Mouse (Mus musculus) brain, embryonic 14.5 days (tissue): Measurements from ENCODE around the gene Cflar.

Source experiments
- CTCF ChIP-seq: fragments of 200-500 bp; IDR thresholded peaks from 2 replicates; pipeline ENCODE4 v1.5.1; 2012; ENCODE audit warnings: inconsistent platforms, mild to moderate bottlenecking, moderate library complexity, borderline replicate concordance; ENCODE audit not compliant: insufficient read depth, insufficient read length; ENCODE audit errors: extremely low read depth
- POLR2A ChIP-seq: fragments of 200-500 bp; IDR thresholded peaks from 2 replicates; pipeline ENCODE4 v1.6.1; 2012; ENCODE audit warnings: mild to moderate bottlenecking, inconsistent platforms, borderline replicate concordance; ENCODE audit not compliant: poor library complexity, insufficient read depth, insufficient read length, severe bottlenecking; ENCODE audit errors: extremely low read depth

- TF ChIP-seq CTCF (no peak), POLR2A (no peak)
Observed at GRCm38 (mm10) chr1:58744645-58745044, 33.3 kb downstream of the Cflar start.
